8 mouse cellular contexts compared by ENCODE assay signal in genomic region chr4:43044673-43045072, GRCm38 (mm10). TPM values are rescaled to one million over a fixed set of nuclear protein-coding genes. Genes with fewer than 3 reads are reported as not detected.
DNase-seq lines count a peak whose midpoint lies in the region; ATAC-seq and TF ChIP-seq lines count a peak whose summit lies in the region.

No protein-coding gene starts in this region.

- WGBS in hindbrain, embryonic 13.5 days: 3% methylated on average over 4 of the region's 4 CpGs
- WGBS in midbrain, embryonic 16.5 days: 0% methylated on average over 4 of the region's 4 CpGs

- no peaks in the 10 kb centered on the region for H3K27me3 ChIP-seq in hindbrain, embryonic 13.5 days
- no peaks in the 10 kb centered on the region for H3K27me3 ChIP-seq in midbrain, embryonic 16.5 days (ENCODE audit: control insufficient read depth, insufficient read depth, low read depth, low read length)

- peak overlapping the region; percentile 74 for H3K27ac ChIP-seq in embryonic fibroblast, embryonic 13.5 days (ENCODE audit: insufficient read depth, low read length)
- H3K27ac ChIP-seq in hindbrain, embryonic 13.5 days: peak overlapping the region; percentile 88
- peak overlapping the region; percentile 91 for H3K27ac ChIP-seq in midbrain, embryonic 16.5 days (ENCODE audit: low read length)

- H3K36me3 ChIP-seq in hindbrain, embryonic 13.5 days: no peaks in the 10 kb centered on the region
- no peaks in the 10 kb centered on the region for H3K36me3 ChIP-seq in midbrain, embryonic 16.5 days (ENCODE audit: control insufficient read depth, insufficient read depth, low read length)

- no peak overlapping the region for H3K4me3 ChIP-seq in embryonic fibroblast, embryonic 13.5 days (ENCODE audit: insufficient read depth, low read length)
- peak overlapping the region; percentile 56 for H3K4me3 ChIP-seq in hindbrain, embryonic 13.5 days
- peak overlapping the region; percentile 51 for H3K4me3 ChIP-seq in midbrain, embryonic 16.5 days (ENCODE audit: low read depth, low read length)

- TF ChIP-seq POLR2A in embryonic fibroblast, embryonic 13.5 days (IDR thresholded peaks at IDR 0.05; ENCODE audit: low read depth, low read length): peak; percentile 10; the same call in 1 of the 2 replicates

- H3K9me3 ChIP-seq in hindbrain, embryonic 13.5 days: no peaks in the 10 kb centered on the region
- no peaks in the 10 kb centered on the region for H3K9me3 ChIP-seq in midbrain, embryonic 16.5 days (replicated peaks; ENCODE audit: control insufficient read depth, low read length, poor library complexity, severe bottlenecking)

- no peak for TF ChIP-seq CTCF in embryonic fibroblast, embryonic 13.5 days (IDR thresholded peaks at IDR 0.05; ENCODE audit: borderline replicate concordance, insufficient read depth, low read length)

- H3K4me1 ChIP-seq in embryonic fibroblast, embryonic 13.5 days (ENCODE audit: control insufficient read depth, insufficient read depth, low read length): peaks cover 11% of the 10 kb centered on the region
- H3K4me1 ChIP-seq in hindbrain, embryonic 13.5 days (replicated peaks): peaks cover 40% of the 10 kb centered on the region
- peaks cover 34% of the 10 kb centered on the region for H3K4me1 ChIP-seq in midbrain, embryonic 16.5 days (ENCODE audit: control insufficient read depth, insufficient read depth, low read length)

- H3K4me2 ChIP-seq in hindbrain, embryonic 13.5 days: peak overlapping the region; percentile 71
- peak overlapping the region; percentile 65 for H3K4me2 ChIP-seq in midbrain, embryonic 16.5 days (ENCODE audit: low read length)

- peak overlapping the region; percentile 76 for H3K9ac ChIP-seq in hindbrain, embryonic 13.5 days
- H3K9ac ChIP-seq in midbrain, embryonic 16.5 days (ENCODE audit: low read depth, low read length): peak overlapping the region; percentile 65

- DNase-seq in layer of hippocampus, adult 9-11 months: peak; percentile 62
- DNase-seq in layer of hippocampus, postnatal 36 days: no peak
- peak; percentile 25 for DNase-seq in liver
- no peak for DNase-seq in natural killer cell, adult 2 months (ENCODE audit: low spot score in 2 of 2)

- ATAC-seq in hindbrain, embryonic 13.5 days (ENCODE audit: low FRiP score): no peak
- no peak for ATAC-seq in midbrain, embryonic 16.5 days
- no peak for ATAC-seq in erythroid progenitor cell, adult 5-6 weeks (replicated peaks; ENCODE audit: low FRiP score, poor library complexity, severe bottlenecking)

RNA-seq across cellular contexts. Expression of gene Fam214b, which starts 1.3 kb away (rescaled TPM):
- total RNA-seq in layer of hippocampus, postnatal 36 days (2021): 10 to 100 TPM; 39.2 to 39.8 TPM
- polyA plus RNA-seq in embryonic fibroblast, embryonic 13.5 days (2011; ENCODE audit: insufficient read length, low read depth, missing spikeins): 26.7 and 50.0 TPM in 2 replicates
- polyA plus RNA-seq in hindbrain, embryonic 13.5 days (2015; fragmentation: Nextera tagmentation; extraction: Ambion mirVana): 33.3 and 34.1 TPM in 2 replicates
- polyA plus RNA-seq in midbrain, embryonic 16.5 days (2015; fragmentation: Nextera tagmentation; extraction: Ambion mirVana): 43.4 and 49.9 TPM in 2 replicates
- 52.8 and 60.9 TPM in 2 replicates for total RNA-seq in erythroid progenitor cell, adult 5-6 weeks (2015; ENCODE audit: low replicate concordance)
- total RNA-seq in erythroid progenitor cell, adult 5-6 weeks (2017; ENCODE audit: low replicate concordance): 40.3 and 42.3 TPM in 2 replicates

RNA-seq across cellular contexts. Expression of gene Stoml2, which starts 13.2 kb away (rescaled TPM):
- total RNA-seq in layer of hippocampus, postnatal 36 days (2021): 100 to 1,000 TPM in 1 of 2 experiments, 10 to 100 TPM in 1; 93.4 to 102 TPM
- polyA plus RNA-seq in embryonic fibroblast, embryonic 13.5 days (2011; ENCODE audit: insufficient read length, low read depth, missing spikeins): 91.7 and 107 TPM in 2 replicates
- 226 and 232 TPM in 2 replicates for polyA plus RNA-seq in hindbrain, embryonic 13.5 days (2015; fragmentation: Nextera tagmentation; extraction: Ambion mirVana)
- polyA plus RNA-seq in midbrain, embryonic 16.5 days (2015; fragmentation: Nextera tagmentation; extraction: Ambion mirVana): 211 and 234 TPM in 2 replicates
- total RNA-seq in erythroid progenitor cell, adult 5-6 weeks (2015; ENCODE audit: low replicate concordance): 81.3 and 85.8 TPM in 2 replicates
- 34.6 and 43.5 TPM in 2 replicates for total RNA-seq in erythroid progenitor cell, adult 5-6 weeks (2017; ENCODE audit: low replicate concordance)

RNA-seq across cellular contexts. Expression of gene Unc13b, which starts 14.1 kb away (rescaled TPM):
- 10 to 100 TPM; 39.1 to 42.1 TPM for total RNA-seq in layer of hippocampus, postnatal 36 days (2021)
- 2.9 and 4.5 TPM in 2 replicates for polyA plus RNA-seq in embryonic fibroblast, embryonic 13.5 days (2011; ENCODE audit: insufficient read length, low read depth, missing spikeins)
- 18.6 and 19.7 TPM in 2 replicates for polyA plus RNA-seq in hindbrain, embryonic 13.5 days (2015; fragmentation: Nextera tagmentation; extraction: Ambion mirVana)
- 19.5 and 20.8 TPM in 2 replicates for polyA plus RNA-seq in midbrain, embryonic 16.5 days (2015; fragmentation: Nextera tagmentation; extraction: Ambion mirVana)
- total RNA-seq in erythroid progenitor cell, adult 5-6 weeks (2015; ENCODE audit: low replicate concordance): 3.8 TPM in 1 of 2 replicates, not detected in the other
- total RNA-seq in erythroid progenitor cell, adult 5-6 weeks (2017; ENCODE audit: low replicate concordance): 0.64 TPM in 1 of 2 replicates, not detected in the other

RNA-seq across cellular contexts. Expression of gene Pigo, which starts 19.1 kb away (rescaled TPM):
- 10 to 100 TPM; 24.9 to 27.0 TPM for total RNA-seq in layer of hippocampus, postnatal 36 days (2021)
- polyA plus RNA-seq in embryonic fibroblast, embryonic 13.5 days (2011; ENCODE audit: insufficient read length, low read depth, missing spikeins): 8.6 and 15.0 TPM in 2 replicates
- polyA plus RNA-seq in hindbrain, embryonic 13.5 days (2015; fragmentation: Nextera tagmentation; extraction: Ambion mirVana): 27.4 and 27.5 TPM in 2 replicates
- polyA plus RNA-seq in midbrain, embryonic 16.5 days (2015; fragmentation: Nextera tagmentation; extraction: Ambion mirVana): 29.0 and 32.0 TPM in 2 replicates
- total RNA-seq in erythroid progenitor cell, adult 5-6 weeks (2015; ENCODE audit: low replicate concordance): 21.8 and 49.7 TPM in 2 replicates
- total RNA-seq in erythroid progenitor cell, adult 5-6 weeks (2017; ENCODE audit: low replicate concordance): 12.5 and 27.2 TPM in 2 replicates

RNA-seq across cellular contexts. Expression of gene Fancg, which starts 34.4 kb away (rescaled TPM):
- 1 to 10 TPM; 8.3 to 8.9 TPM for total RNA-seq in layer of hippocampus, postnatal 36 days (2021)
- 7.7 and 9.4 TPM in 2 replicates for polyA plus RNA-seq in embryonic fibroblast, embryonic 13.5 days (2011; ENCODE audit: insufficient read length, low read depth, missing spikeins)
- polyA plus RNA-seq in hindbrain, embryonic 13.5 days (2015; fragmentation: Nextera tagmentation; extraction: Ambion mirVana): 20.0 and 21.9 TPM in 2 replicates
- polyA plus RNA-seq in midbrain, embryonic 16.5 days (2015; fragmentation: Nextera tagmentation; extraction: Ambion mirVana): 26.9 and 30.0 TPM in 2 replicates
- total RNA-seq in erythroid progenitor cell, adult 5-6 weeks (2015; ENCODE audit: low replicate concordance): 12.6 and 20.2 TPM in 2 replicates
- 33.4 and 59.7 TPM in 2 replicates for total RNA-seq in erythroid progenitor cell, adult 5-6 weeks (2017; ENCODE audit: low replicate concordance)

Comparison
In these comparisons a context has a peak if more than half of its experiments do, and no peak if none do; other contexts are left out.
1. DNase-seq: peak in layer of hippocampus, adult 9-11 months (single experiment) and liver (single experiment); none in layer of hippocampus, postnatal 36 days (0 of 2) and natural killer cell, adult 2 months (0 of 2).
2. Peak in every context shown above with its lines, with median percentiles within 50 percentile points of each other: H3K27ac ChIP-seq.